Mouse (Mus musculus): ENCODE data around the gene Coq8b. TPM values are rescaled to one million over a fixed set of nuclear protein-coding genes. Genes with fewer than 3 reads are reported as not detected.
"Not testable (repeated sequence)": the region's sequence is repeated elsewhere in the genome, so short reads cannot be mapped to it uniquely, and the experiment has no call there.

The Coq8b gene
- total RNA-seq, 4 experiments from 2014 or later, result 42.5 to 85.7 (median 61.0) TPM

- no peak for DNase-seq
These were observed 2.0 kb upstream of the Coq8b start for GRCm38 (mm10) chr7:27230781-27231180.

GRCm38 (mm10) chr7:27231693-27232331 lies 1.0 kb upstream of the Coq8b start:
- peak; percentile 94 for DNase-seq

GRCm38 (mm10) chr7:27233300-27233699 lies 477 bp downstream of the Coq8b start:
- no peak for DNase-seq

DNA sequence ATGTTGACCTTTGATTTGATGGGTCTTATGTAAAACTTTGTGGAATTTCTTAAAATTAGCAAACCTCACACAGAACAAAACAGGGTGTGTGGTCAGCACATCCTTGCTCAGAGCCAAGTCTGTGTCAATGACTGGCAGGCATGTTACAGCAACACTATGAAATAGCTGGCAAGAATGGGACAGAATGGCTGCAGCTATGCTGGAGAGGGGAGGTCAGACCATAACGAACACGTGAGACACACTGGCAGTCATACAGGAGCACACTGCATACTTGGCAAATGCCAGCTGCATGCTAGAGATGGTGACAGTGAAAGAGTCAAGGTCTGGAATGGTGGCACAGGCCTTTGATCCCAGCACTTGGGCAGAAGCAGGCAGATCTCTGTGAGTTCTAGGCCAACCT lies 2.9 kb downstream of the Coq8b start:
- peak; percentile 65 for DNase-seq

GRCm38 (mm10) chr7:27237527-27237926 lies 4.7 kb downstream of the Coq8b start:
- no peak for DNase-seq

DNA sequence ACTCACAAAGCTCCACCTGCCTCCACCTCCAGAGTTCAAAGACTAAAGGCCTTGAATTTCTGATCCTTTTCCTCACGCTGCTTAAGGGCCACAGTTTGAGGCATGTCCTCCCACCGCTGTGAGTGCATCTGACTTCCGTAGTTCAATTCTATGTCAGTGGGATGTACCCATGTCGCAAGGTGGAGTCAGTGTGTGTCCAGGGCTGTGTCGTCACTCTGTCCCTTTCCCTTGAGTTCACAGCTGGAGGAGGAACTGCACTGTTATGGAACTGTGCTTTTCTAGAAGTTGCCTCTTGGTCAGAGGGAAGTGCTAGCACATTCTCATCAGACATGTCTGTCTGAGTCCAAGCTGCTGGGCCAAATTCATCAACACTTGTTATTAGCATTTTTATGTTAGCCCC lies 5.7 kb downstream of the Coq8b start:
- DNase-seq, result no peak

GRCm38 (mm10) chr7:27243211-27243610 lies 10.4 kb downstream of the Coq8b start:
- no peak for DNase-seq

GRCm38 (mm10) chr7:27244088-27244487 lies 11.3 kb downstream of the Coq8b start:
- not testable (repeated sequence) for DNase-seq

GRCm38 (mm10) chr7:27249146-27249545 lies 16.3 kb downstream of the Coq8b start:
- no peak for DNase-seq

DNA sequence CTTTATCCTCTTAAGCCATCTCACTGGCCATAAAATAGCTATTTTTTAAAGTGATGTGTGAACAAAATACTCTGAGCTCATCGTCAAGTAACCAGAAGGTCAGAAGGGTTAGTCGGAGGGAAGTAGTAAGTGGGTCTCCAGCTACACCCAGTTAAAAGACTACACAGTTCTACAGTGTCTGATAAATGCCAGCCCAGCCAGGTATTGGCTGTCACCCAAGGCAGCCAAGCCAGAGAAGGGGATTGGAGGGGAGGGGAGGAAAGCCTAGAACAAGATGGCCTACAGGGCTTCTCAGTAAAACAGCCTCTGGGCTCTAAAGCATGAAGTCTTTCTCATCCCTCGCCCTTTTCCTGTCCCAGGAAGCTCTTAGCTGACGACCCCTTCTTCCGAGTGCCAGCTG lies 17.1 kb downstream of the Coq8b start:
- no peak for DNase-seq

- DNase-seq, result no peak
These were observed 19.1 kb downstream of the Coq8b start for GRCm38 (mm10) chr7:27251946-27252345.

- no peak for DNase-seq
These were observed 22.9 kb downstream of the Coq8b start for GRCm38 (mm10) chr7:27255721-27256120.

DNA sequence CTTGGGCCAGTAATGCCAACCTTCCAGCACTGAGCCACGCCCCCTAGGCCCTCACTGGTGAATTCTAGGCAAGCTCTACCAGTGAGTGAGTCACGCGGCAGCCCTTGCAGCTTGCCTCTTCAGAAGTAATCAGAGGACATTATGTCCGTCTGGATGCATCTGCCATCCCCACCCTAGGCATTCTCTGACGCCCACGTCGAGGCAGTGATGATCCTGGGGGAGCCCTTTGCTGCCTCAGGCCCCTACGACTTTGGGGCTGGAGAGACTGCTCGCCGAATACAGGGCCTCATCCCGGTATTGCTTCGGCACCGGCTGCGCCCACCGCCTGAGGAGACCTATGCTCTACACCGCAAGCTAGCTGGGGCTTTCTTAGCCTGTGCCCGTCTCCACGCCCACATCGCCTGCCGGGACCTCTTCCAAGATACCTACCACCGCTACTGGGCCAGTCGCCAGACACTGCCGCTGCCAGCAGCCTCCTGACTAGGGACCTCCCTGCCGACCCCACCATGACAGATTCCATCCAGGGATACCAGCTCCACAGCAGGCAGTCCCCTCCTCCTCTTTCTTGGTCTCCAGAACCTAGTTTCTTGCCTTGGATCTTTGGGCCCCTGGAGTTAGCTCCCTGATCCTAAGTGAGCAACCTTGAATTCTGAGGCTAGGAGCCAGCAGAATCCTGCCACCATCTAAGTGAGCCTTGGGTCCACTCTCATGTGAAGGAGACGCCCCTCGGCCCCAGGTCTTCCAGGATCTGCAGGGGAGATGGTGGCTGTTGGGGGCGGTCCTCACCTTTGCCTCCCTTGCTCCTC lies 24.4 kb downstream of the Coq8b start:
- DNase-seq, result peak; percentile 44

GRCm38 (mm10) chr7:27257852-27258204 lies 25.0 kb downstream of the Coq8b start:
- no peak for DNase-seq

GRCm38 (mm10) chr7:27258205-27258899 lies 25.5 kb downstream of the Coq8b start, which contains the start of gene Numbl:
Gene Numbl (plus strand): TSS chr7:27258433.
- DNase-seq, result peak; percentile 92

DNA sequence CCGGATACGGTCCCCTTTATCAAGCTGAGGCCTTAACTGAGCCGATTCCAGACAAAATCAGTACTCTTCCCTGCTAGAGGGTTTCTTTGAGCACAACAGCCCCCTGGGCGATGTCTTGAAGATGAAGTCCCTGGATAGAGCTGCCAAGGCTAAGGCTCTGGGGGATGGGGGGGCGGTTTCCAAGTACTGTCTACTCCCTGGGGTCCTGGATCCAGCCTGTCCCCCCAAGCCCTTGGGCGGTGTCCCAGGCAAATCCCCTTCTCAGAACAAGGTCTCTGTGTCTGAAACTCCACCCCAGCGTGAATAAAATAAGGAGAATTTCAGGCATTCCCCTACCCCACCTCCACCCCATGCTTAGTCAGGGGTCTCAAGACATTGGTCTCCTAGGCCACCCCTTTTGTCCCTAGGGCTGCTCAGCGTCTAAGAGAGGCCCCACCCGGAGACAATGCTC lies 26.5 kb downstream of the Coq8b start:
- DNase-seq, result no peak

DNA sequence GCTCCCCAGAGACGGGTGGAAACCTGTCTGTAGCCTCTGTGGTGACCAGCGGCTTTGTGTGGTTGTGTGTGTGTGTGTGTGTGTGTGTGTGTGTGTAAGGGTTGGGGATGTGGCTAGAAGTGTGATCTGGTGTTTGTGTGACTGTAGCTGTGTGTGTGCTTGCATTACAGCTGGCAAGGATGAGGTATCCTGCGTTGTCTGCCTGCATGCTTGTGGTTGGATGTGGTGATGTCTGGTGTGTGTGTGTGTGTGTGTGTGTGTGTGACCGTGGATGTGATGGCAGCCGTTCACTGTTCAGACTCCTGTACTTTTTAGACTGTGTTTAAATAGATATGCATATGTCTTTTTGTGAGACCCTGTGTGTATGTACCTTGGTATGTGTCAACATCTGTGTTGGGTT lies 26.9 kb downstream of the Coq8b start:
- no peak for DNase-seq

DNA sequence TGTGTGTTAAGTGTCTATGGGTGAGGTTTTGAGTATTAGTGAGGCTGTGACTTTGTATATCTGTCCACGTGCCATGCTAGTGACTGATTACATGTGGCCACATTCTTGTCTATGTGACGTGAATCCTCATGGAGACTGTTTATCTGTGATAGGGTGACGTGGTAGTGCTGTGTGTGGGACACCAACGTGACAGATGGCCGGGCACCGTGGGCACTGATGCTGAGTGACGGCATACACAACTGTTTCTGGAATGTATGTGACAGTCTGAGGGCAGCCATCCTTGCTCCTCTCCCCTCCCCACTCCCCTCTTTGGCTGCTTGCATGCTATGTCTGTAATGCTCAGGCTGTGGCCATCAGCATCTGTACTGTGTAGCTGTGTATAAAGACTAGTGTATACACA lies 28.0 kb downstream of the Coq8b start:
- no peak for DNase-seq

DNA sequence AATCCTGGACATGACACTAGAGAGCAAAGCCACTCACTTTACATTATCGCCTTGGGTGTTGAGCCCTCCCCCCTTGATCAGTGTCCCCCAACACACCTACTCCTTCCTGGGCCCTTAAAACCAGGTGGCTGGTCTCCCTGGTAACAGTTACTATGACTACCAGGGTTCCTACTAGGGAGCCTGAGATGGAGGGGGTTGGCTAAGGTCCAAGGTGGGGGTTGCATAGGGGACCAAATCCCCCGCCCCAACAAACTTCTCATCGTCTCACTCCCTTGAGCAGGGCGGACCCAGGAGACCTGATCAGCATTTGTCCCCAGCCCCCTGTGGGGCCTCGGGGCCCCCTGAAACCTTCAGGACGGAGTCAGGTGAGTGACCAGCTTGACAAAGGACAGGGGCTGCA lies 29.1 kb downstream of the Coq8b start:
- no peak for DNase-seq

DNA sequence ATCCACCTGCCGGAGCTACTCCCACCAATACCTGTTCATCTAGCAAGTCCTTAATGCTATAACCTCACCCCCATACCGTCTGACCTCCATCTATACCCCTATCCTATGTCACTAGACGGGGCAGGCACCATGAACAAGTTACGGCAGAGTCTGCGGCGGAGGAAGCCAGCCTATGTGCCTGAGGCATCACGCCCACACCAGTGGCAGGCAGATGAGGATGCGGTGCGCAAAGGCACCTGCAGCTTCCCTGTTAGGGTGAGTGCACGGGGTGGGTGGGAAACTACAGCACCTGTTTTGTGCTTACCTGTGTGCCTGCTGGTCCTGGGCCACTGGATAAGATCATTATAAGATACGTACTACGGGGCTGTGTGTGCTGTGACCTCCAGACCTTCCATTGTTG lies 31.9 kb downstream of the Coq8b start:
- no peak for DNase-seq

GRCm38 (mm10) chr7:27266515-27267128 lies 33.8 kb downstream of the Coq8b start:
- no peak for DNase-seq

DNA sequence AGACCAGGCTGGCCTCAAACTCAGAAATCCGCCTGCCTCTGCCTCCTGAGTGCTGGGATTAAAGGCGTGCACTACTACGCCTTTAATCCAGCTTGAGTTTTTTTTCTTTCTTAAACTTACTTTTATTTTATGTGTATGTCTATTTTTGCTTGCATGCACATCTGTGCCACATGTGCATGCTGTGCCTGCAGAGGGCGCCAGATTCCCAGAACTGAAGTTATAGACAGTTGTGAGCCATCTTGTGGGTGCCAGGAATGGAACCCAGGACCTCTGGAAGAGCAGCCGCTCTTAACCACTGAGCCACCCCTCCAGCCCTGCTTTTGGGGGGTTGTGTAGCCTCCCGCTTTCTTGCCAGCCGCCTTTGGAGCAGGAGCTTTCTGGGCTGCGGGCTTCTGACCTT lies 38.6 kb downstream of the Coq8b start:
- DNase-seq, result no peak

DNA sequence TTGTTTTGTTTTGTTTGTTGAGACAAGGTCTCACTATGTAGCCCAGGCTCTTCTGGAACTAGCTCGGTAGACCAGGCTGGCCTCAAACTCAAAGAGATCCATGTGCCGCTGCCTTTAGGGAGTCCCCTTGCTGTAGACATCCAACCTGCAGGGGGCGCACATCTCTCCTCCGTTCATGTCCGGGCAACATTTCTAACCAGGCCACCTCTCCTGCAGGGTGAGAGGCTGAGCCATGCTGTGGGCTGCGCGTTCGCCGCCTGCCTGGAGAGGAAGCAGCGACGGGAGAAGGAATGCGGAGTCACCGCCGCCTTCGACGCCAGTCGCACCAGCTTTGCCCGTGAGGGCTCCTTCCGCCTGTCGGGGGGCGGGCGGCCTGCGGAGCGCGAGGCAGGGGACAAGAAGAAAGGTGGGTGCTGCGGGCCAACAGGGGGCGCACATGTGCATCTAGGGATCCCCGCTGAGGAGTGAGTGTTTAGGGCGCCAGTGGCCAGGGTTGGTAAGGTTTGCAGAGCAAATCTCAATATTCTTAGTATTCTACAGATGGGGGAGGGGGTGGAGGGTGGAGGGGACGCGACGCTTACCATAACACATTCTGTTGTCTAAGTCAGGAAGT lies 41.0 kb downstream of the Coq8b start:
- DNase-seq, result no peak

Measured in adrenal gland, adult 8-10 months (tissue).